Mouse (Mus musculus) T-helper 2 cell (primary cell): Measurements from ENCODE around the gene Arl15.

Experiments
- in situ Hi-C: fragments of 300-600 bp; cut with MboI, MseI; formaldehyde crosslinking; loops from one replicate; pipeline ENCODE4 v1.15.1; 2025; ENCODE audit warnings: high pct_unique_total_duplicates

The Arl15 gene

DNA sequence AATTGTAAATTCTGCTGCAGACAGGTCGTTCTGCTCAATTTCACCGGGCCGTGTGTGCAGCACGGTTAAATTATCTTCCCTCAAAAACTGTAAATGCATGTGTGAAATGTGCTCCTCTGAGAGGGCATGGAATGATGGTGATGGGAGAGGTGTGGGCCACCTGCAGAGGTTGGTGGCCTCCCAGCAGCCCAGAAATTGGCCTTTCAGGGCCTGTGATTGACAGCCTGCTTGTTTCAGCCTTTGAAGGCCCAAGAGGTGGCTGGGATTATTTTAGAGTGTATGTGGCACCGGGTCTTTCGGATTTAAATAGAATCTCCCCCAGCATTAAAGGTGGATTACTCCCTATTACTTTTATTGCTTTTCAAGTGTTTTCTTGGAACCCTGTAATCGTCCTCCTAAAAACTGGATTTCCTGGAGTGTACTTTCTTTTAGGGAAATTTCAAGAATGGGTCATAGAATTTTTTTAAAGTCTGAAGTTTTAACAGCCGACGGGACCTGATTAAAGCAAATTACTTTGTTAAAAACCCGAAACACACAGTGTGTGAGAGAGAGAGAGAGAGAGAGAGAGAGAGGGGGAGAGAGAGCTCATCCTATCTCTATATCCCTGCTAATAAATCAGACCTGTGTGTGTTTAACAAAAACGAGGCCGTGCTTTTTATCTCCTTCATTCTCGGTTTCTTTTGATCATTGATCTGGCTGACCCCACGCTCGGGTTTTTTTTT, 186.6 kb downstream of the Arl15 start:
- in situ Hi-C loops = no loop called here

DNA sequence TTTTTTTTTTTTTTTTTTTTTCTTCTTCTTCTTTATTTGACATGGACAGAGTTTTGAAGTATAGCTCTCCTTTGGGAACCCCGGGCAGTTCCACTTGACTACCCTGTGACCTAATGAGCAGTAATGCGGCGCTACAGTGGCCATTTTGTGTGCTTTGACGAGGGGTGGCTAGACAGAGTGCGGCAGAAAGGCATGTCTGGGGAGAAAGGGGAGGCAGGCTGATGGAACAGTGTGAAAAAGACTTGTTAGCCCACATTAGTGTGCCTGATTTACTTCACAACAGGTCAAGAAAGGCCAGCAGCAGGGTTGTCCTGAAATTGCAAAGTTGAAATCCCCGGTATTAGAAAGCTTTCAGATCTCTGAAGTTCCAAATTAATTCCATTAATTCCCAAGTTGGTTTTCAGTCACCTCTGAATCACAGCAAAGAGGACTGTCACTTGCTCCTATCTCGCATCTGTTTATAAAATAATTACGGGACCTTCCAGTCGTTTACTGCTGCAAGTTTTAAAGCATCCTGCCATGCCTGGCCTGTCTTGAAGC, 187.2 kb downstream of the Arl15 start:
- in situ Hi-C loops = no loop called here

DNA sequence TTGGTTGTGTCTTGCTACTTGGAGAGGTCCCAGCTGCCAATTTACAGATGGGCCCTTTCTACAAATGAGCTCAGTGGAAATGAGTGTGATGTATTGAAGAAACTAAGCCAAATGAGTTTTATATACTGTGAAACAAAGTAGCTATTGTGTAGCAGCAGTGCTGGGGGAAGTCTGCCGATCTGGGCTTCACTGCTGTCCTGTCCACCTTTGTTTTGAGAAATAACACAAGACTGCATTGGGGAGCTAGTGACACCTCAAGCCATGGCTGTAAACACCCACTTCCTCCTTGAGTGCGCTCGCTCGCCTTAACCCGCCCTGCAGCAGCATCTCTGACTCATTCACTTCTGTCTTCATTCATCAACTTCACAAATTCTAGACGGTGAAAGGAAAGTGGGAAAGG, 189.3 kb downstream of the Arl15 start:
- in situ Hi-C loops = no loop called here

DNA sequence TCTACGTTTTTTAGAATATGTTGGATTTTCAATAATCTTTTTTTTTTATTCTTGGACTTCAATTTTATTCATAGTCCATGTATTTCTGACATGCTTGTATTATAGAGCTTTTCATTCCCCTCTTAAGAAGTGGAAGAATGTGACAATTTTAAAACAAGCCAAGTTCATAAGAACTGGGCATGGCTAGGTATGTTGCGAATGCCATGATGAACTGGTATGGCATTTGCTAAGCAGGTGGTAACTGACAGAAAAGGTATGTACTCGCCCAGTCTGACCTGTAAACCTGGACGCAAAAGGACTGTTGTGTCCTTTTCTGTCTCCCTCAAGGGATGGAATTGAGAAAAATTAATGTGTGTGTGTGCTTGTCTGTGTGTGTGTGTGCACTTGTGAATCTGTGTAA, 190.2 kb downstream of the Arl15 start:
- in situ Hi-C loops = no loop called here

DNA sequence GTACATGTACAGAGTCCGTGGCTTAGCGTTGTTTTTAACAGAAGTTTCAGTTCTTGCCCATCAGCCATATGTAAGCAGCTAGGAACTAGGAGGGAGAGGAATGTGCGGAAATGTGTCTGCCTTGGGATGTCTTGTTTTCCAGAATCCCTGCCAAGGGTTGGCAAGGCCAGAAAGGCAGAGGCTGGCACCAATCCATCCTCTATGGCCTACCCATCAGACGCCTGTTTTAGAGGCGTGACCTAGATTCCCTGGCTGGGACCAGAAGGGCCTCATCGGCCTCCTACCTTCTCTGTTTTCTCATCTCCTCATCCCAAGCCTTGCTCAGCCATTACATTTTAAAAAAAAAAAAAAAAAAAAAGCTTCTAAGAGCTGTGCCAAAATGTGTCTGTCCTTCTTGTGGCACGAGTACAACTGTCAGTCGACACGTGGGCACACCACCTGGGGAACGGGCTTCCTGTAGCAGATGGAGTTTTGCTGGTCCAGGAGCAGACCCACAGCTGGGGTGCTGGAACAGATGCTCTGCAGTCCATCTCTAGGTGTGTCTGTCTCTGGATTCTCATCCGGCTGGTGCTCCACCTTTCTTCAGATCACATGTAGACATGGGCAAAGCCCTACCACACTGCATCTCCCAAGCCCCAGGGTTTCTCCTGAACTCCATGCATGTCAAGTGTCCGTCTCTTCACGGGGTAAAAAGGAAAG, 192.7 kb downstream of the Arl15 start:
- in situ Hi-C loops = no loop called here

DNA sequence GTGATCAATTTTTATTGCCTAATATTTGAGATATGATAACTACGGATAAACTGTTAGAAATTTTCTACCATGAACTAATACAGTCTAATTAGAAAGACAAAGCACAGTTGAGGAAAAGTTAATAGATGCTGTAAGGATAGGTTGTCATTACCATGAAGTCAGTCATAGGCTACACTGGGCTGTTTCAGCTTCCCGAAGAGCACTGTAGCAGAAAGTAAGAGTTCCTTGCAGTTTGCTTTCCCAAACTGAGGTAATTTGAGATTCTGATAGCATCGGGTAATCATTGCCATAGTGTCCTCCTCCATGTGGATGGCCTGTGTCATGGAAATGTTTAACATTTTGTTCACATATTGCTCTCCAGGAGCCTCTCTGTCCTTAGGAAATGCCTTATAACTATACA, 195.9 kb downstream of the Arl15 start:
- in situ Hi-C loops = no loop called here

DNA sequence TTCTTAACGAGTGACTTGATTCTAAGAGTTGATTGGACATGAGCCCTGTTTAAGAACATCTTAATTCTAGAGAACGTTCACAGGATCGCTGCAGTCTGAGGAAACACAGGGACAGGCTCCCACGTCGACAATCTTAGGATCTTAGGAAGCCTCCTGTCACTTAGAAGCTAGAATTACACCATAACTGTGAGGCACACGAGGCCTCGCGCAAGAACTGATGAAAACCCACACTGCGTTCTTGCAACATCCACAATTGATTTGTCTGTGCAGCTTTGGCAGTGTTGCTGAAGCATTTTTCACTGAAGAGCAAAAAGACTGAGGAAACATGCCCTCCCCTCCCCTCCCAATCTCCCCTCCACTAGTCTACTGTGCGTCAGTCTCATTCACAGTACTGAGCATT, 196.4 kb downstream of the Arl15 start:
- in situ Hi-C loops = no loop called here

DNA sequence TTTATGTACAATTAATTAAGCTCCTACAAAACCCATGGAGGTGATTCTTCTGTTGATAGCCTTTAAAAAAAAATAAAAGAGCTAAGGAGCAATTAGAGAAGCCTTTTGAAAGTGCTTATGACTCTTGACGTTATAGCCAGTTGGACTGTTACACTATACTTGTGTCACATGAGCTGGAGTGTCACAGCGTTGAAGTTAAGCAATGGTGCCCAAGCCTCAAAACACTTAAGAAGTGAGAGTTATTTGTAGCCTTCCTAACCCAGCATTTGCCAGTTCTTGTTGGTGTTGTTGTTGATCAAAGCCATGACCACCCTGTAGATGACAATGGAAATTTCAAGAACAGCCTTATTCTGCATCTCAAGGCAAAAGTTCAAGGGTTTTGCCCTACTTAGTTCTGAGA, 198.8 kb downstream of the Arl15 start:
- in situ Hi-C loops = no loop called here

DNA sequence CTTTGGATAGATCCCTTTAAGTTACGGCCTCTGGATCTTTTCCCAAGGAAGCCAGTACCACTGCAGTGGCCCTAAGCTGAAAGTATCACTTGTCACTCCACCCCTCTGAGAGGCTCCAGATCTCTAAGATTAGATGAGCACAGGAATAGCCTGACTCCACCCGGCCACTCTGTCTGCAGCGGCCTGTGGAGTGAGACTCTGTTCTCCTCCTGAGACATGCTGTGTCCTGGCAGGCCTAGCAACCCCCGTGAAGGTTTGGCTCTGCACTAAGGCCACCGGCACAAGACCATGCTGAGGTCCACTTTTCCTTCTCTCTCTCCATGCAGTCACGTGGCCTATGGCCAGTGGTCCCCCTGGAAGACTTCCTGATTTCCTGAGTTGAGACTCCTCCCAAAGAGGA, 200.3 kb downstream of the Arl15 start:
- in situ Hi-C loops = no loop called here

DNA sequence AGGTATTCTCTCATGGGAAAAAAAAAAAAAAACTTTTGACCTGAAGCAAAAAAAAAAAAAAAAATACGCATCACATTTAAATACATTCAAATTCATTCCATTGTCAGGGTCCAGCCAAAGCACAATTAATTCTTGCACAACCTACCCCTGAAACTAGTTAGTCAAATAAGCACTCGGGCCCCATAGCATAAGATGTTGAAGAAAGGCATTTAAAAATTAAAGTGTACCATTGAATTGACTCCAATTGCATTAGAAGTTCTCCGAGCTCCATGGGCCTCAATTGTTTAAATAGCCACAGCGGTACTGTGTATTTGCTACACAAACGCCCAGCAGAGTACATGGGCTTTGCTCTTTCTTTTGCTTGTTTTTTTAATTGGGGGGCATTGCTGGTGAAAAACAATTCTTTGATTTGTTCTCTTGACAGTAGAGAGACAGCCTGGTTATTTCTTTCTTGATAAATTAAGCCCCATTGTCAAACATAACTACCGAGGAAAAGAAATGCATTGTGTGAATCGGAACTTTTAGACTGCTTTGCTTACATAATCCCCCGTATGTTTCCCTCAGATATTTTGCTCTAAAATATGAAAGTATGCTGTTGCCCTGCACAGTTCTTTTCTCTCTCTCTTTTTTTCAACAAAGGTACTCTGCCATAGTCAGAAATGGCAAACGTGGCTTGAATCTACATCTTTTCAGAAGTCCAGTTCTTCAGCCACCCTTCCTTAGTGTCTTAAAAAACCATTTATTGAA, 201.4 kb downstream of the Arl15 start:
- in situ Hi-C loops = no loop called here

DNA sequence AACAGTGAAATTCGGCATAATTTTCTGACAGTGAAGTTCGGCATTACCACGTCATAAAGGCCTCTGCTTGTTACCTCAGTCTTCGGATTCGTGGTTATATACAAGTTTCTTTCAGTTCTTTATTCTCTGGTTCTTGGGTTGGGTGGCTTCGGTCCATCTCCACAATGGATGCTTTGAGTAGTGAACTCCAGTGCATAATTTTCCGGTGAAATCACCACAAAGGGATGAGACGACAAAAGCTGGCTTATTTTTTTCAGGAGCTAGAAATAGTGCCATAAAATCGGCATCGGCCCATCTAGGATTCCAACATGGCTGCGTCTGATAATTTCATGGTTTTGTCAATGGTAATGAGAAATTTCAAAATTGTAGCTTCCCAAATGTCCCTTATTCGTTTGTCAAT, 204.5 kb downstream of the Arl15 start:
- in situ Hi-C loops = no loop called here

DNA sequence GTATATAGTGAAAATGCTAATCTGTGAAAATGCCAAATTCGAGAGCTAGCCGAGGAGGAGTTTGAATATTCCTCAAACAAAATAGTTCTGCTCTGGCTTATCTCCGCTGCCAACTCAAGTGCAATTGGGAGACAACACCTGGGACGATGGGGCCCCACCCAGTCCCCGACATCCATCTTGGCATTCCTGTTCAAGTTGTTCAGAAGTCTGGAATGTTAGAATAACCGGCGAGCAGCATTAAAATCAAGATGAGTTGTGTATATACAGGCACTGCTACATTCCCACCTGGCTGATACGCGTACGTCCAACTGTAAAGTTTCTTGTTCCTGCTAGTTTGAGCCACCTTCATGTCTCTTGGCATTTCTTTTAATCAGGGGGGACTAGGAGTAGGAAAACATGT, 209.2 kb downstream of the Arl15 start:
- in situ Hi-C loops = no loop called here

DNA sequence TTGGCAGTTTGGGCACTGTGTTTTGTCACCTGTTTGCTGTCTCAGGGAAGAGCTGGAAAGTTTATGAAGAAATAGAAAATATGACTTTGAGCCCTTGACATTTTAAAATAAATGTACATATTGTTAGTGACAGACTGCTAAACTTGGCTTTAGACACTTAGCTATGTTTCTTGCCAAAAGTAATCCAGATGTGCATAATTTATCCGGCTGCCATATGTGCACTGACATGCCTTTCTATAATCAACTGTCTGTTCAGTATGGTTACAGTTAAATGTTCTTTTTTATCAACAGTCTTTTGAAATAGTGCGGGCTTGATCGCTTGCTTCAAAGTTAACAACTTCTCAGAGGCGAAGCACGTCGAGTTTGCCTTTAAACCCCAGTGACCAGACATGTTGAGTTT, 209.9 kb downstream of the Arl15 start:
- in situ Hi-C loops = no loop called here

DNA sequence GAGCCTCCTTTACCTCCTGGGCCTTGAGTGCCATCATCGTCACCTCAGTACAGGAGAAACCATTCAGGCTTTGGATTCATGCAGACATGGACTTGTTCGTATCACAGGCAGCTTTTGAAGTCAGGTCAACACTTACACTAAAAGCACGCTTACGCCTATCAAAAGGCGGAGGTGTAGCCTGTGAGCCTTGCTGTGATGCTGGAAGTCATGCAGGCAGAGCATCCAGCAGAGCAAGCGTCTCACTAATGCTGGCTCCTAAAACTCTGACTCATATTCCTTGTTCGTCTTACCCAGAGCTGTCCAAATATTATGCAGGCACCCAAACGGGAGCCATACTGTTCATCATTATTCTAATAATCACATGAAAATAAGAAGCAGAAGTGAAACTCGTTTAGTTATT, 215.5 kb downstream of the Arl15 start:
- in situ Hi-C loops = no loop called here

DNA sequence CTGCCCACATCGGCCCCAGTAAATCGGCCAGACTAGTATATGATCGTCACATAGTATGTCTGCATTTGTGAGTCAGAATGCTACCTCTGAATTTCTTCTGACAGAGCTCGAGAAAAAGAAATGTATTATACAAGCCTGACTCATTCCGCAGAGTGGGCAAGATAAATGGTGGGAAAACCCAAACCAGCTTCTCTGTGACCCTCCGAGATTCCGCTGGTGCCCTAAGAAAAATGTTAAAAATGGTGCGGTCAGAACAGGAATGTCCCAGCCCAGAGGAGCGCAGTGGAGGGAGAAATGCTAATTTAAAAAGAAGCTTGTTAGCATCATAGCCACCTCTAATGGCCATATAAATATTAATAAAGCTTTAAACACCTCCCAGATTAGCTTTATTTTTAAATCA, 216.2 kb downstream of the Arl15 start:
- in situ Hi-C loops = no loop called here

DNA sequence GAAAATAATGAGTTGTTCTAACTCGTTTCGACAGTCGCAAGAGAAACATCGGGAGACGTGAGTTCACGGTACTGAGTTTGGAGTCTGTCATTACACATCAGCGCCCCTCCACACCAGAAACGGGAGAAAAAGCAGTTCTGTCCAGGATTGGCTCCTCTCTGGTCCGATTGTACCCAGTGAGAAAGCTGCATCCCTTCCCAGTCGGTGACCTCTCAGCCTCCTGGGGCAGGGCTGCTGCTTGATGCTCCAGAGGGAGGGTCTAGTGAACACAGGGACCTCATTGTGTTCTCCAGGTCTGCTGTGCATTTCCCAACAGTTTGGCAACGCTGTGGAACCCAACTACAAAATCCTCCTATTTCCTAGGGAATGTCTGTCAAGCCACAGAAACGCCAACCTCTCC, 216.7 kb downstream of the Arl15 start:
- in situ Hi-C loops = no loop called here

DNA sequence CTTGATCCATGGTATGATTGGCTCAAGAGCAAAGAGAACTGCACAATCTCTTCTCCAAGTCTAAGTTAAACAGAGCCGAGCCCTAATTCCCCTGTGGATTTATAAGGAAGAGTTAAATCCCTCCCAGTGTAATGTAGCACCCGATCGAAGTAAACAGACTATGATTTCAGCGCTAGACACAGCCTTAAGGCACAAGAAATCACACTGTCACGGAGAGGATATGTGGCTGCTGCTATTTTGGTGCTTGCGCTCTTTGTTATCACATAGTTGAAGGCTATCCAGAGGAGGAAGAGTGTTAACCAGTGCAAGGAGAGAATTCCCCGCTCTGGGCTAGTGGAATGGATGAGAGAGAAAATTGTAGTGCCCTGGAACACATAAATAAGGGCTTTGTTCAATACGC, 223.6 kb downstream of the Arl15 start:
- in situ Hi-C loops = no loop called here

DNA sequence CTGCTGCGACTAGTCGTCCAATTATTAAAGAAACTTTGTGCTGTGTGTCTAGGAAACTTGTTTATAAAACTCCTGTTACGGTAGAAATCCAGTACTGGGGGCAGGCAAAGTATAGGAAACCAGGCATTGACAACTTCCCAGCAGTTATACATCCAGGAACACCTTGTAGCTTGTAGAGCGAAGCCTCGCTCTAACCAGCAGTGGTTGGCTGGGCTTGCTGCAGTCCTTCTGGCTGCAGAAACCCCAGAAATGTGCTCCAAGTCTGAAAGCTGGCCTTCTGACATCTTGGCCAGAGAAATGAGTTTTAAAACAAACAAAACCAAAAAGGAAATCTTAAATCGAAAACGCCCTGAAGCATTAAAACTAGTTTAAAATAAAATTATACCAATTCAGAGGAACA, 229.2 kb downstream of the Arl15 start:
- in situ Hi-C loops = no loop called here

DNA sequence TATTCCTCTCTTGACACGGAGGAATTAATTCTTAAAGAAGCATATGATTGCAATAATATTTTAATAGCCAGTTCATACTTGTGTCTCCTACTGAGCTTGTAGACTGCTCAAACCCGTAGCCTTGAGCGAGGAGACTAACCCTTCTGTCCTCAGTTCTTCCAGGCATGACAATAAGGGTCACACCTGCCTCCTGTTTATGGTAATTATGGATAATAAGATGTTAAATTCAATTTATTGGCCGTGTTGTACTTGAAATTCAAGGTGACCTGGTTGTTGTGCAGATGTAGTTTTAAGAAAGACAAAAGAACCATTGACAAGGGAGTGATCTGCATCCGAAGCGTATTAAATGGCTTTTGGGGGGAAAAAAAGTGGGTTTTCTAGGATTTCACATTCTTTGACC, 232.0 kb downstream of the Arl15 start:
- in situ Hi-C loops = no loop called here

DNA sequence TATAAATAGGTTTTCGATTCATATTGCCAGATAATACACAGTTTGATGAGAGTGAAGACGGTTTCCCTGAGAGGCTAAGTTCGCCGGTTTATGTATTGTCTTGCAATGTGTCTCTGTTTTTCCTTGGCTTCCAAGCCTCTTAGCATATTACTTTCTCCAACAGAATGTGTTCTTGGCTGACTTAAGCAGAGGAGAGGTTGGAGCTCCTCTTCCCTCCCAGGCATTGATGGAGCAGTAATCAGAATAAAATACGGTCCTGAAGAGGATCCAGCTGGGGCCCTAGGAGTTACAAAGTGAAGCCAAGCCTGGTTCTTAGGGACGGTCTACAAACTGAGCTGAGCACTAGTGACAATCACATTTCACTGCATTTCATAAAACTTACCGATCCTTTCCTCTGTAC, 232.4 kb downstream of the Arl15 start:
- in situ Hi-C loops = no loop called here

DNA sequence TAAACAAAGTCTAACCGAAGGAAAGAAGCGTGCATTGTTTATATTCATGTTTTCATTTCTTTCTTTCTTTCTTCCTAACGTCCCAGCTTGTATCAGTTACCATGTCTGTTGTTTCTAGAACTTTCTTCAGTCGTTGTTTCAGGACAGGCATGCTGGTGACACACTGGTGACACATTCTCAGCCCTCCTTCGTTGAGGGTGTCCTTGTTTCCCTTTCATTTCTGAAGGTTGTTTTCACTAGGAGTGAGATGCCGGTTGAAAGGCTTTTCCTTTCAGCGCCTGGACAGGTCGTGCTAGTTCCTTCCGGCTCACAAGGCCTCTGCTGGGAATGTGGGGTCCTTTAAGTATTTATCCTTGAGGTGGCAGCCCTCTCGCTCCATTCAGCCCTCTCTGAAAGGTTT, 253.8 kb downstream of the Arl15 start:
- in situ Hi-C loops = no loop called here

DNA sequence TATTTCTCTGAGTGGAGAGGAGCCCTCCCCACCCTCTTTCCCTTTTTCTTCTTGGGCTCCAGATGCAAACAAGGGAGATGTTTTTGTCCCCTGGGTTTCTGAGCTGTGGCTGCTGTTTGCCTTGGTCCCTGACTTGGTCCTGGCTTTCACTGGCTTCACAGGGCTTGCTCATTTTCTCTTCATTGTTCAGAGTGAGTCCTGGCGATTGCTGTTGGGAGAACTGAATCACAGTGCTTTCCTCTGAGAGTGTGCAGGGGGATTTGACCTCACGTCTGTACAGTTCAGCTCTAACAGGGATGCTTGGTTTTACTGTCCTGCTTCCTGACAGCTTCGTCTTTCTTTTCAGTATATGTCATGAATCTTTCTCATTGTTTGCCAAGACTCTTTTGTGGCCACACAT, 254.4 kb downstream of the Arl15 start:
- in situ Hi-C loops = no loop called here
